Mouse (Mus musculus): ENCODE results near the gene Tspan31. TPM values are rescaled to one million over a fixed set of nuclear protein-coding genes. Genes with fewer than 3 reads are reported as not detected.

Gene Tspan31
- total and polyA plus RNA-seq, 3 experiments, result 79.9 to 148 (median 85.9) TPM

DNA sequence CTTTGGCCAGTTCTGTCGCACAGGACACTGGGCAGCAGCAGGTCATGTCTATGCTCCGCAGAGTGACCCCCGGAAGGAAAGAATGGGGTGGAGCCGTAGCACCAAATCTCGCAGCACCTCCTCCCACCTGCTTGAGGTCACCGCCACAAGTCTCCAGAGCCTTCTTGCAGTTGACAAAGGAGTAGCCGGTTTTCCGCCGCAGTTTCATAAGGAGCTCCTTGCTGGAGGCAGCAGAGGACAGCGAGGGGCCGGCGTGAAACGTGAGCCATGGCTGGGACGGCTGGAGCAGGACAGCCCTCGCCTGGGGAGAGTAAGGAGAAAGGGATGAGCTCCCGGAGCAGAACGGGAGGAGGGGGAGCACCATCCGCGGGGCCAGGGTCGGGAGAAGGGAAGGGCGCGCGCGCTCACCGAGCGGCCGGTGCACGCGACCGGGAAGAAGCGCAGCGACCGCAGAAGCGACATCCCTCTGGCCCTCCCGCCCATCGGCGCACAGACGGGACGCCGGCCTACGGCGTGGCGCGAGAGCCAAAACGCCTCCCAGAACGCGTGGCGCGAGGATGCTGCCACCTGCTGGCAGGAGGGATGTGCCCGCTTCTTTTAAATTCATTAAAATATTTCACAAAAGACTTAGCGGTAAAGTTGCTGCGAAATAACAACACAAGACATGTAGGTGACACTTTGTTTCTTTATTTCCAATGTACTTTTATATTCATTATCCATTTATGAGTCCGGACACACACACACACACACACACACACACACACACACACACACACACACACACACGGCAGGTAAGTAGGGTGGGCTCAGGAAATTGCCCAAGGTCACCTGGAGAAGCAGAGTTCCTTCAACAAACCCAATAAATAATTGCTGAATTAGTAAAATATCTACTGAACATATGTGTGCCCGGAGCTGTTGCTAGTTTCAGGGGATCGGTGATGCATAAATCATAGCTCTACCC, 39.4 kb downstream of the Tspan31 start, which contains the start of gene Tsfm (continued):
- TF ChIP-seq GABPA (IDR thresholded peaks at IDR 0.05; ENCODE audit: insufficient replicate concordance, low read depth, low read length), result peak; percentile 35; the same call in 1 of the 2 replicates
- TF ChIP-seq POLR2AphosphoS2 (IDR thresholded peaks at IDR 0.05; ENCODE audit: low read depth, low read length), result no peak; the same call in 1 of the 2 replicates
- TF ChIP-seq BHLHE40 (IDR thresholded peaks at IDR 0.05; ENCODE audit: low read depth, low read length), result peak; percentile 89
- peak; percentile 87 for TF ChIP-seq POLR2A (IDR thresholded peaks at IDR 0.05; ENCODE audit: low read depth, low read length)
- TF ChIP-seq RAD21 (IDR thresholded peaks at IDR 0.05; ENCODE audit: low read depth, low read length), result peak; percentile 61
- no peak for TF ChIP-seq EP300 (IDR thresholded peaks at IDR 0.05; ENCODE audit: low read length)
- TF ChIP-seq NELFE (IDR thresholded peaks at IDR 0.05; ENCODE audit: low read depth, low read length), result peak; percentile 71
- TF ChIP-seq ELF1 (IDR thresholded peaks at IDR 0.05; ENCODE audit: low read depth, low read length), result peak; percentile 79
- TF ChIP-seq ZC3H11A (IDR thresholded peaks at IDR 0.05; ENCODE audit: low read depth, low read length), result no peak
- no peak for TF ChIP-seq USF1 (IDR thresholded peaks at IDR 0.05; ENCODE audit: low read depth, low read length)
- TF ChIP-seq MAFK (IDR thresholded peaks at IDR 0.05; ENCODE audit: insufficient replicate concordance, low read length), result no peak
- no peak for TF ChIP-seq USF2 (conservative IDR thresholded peaks at IDR 0.05; ENCODE audit: low read depth, low read length)
- TF ChIP-seq CHD2 (IDR thresholded peaks at IDR 0.05; ENCODE audit: low read length), result peak; percentile 54; the same call in 1 of the 2 replicates

DNA sequence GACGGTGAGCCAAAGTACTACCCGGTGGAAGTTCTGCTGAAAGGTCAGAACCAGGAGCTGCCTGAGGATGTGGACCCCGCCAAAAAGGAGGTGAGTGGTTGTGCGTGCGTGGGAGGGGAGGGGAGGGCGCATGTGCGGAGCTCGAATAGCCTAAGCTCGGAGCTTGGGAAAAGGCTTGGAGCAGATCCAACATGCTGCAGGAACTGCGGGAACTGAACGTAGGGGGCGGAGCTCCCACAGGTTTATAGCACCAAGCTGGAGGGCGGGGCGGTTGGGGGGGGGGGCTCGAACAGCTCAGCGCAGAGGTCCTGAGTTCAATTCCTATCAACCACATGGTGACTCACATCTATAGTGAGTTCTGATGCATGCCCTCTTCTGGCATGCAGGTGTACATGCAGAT, 51.6 kb downstream of the Tspan31 start:
- Histone ChIP-seq H3K27me3 (replicated peaks) (no peaks in the 10 kb centered on the region), H3K9me3 (replicated peaks; ENCODE audit: low read length) (no peaks in the 10 kb centered on the region), H3K36me3 (replicated peaks in 1 of 2; ENCODE audit: control insufficient read depth in 1 of 2, insufficient read depth in 1 of 2, low read length in 1 of 2) (peaks cover 14 to 60% of the 10 kb centered on the region in 2 experiments), H3K4me2 (ENCODE audit: insufficient read depth, low read depth, poor library complexity, severe bottlenecking) (no peak overlapping the region), H3K9ac (ENCODE audit: insufficient read depth, low read depth) (no peak overlapping the region), H3K4me1 (ENCODE audit: control insufficient read depth in 1 of 2, insufficient read depth in 2 of 2) (no peaks in the 10 kb centered on the region), H3K79me2 (replicated peaks; ENCODE audit: control insufficient read depth, extremely low read depth, insufficient read depth, poor library complexity, severe bottlenecking) (no peaks in the 10 kb centered on the region), H3K27ac (ENCODE audit: insufficient read depth, low read depth) (no peak overlapping the region), H3K4me3 (replicated peaks in 1 of 3; ENCODE audit: low read depth in 2 of 3, low read length in 2 of 3, poor library complexity in 1 of 3) (no peak overlapping the region)
- dilution Hi-C loops (cut with MboI; ENCODE audit: extremely low pct_ligation_motif_present, extremely low pct_unique_long_range_greater_than_20kb, low sequenced_read_pairs), result no loop called here
- TF ChIP-seq CTCF (conservative IDR thresholded peaks at IDR 0.05 in 1 of 2, IDR thresholded peaks at IDR 0.05 in 1 of 2; ENCODE audit: low read depth in 2 of 2, low read length in 2 of 2), result 0 out of 4 replicates have a peak, but pooled peaks of 1 of the 2 experiments have one; percentile 9
- no peak for TF ChIP-seq JUN (IDR thresholded peaks at IDR 0.05; ENCODE audit: insufficient read depth, low read depth, low read length)
- no peak for TF ChIP-seq MAFK (IDR thresholded peaks at IDR 0.05; ENCODE audit: insufficient replicate concordance, low read length)
- DNase-seq (ENCODE audit: extremely low read depth), result no peak
- in situ Hi-C loops (cut with MboI; ENCODE audit: low pct_ligation_motif_present, low pct_unique_long_range_greater_than_20kb, low sequenced_read_pairs), result no loop called here

Other genes starting within 250 kb of the Tspan31 start
- gene Atp23, start 168.9 kb downstream of the Tspan31 start, total RNA-seq (2012; rRNA removed), result 16.7 and 19.8 TPM in 2 replicates
- gene Atp23, start 168.9 kb downstream of the Tspan31 start, total RNA-seq (2014; rRNA removed), result 15.4 and 17.2 TPM in 2 replicates
- 16.9 and 18.9 TPM in 2 replicates for gene Atp23, start 168.9 kb downstream of the Tspan31 start, polyA plus RNA-seq (2012; ENCODE audit: insufficient read length, low read depth)
- gene Ctdsp2, start 91.5 kb downstream of the Tspan31 start, total RNA-seq (2012; rRNA removed), result 13.2 and 20.2 TPM in 2 replicates
- gene Ctdsp2, start 91.5 kb downstream of the Tspan31 start, total RNA-seq (2014; rRNA removed), result 7.5 and 8.9 TPM in 2 replicates
- gene Ctdsp2, start 91.5 kb downstream of the Tspan31 start, polyA plus RNA-seq (2012; ENCODE audit: insufficient read length, low read depth), result 17.7 and 21.9 TPM in 2 replicates
- 2.1 and 2.7 TPM in 2 replicates for gene Avil, start 69.6 kb downstream of the Tspan31 start, total RNA-seq (2012; rRNA removed)
- gene Avil, start 69.6 kb downstream of the Tspan31 start, total RNA-seq (2014; rRNA removed), result 8.2 and 9.9 TPM in 2 replicates
- 18.8 and 20.0 TPM in 2 replicates for gene Avil, start 69.6 kb downstream of the Tspan31 start, polyA plus RNA-seq (2012; ENCODE audit: insufficient read length, low read depth)
- 72.0 and 78.0 TPM in 2 replicates for gene Tsfm, start 39.4 kb downstream of the Tspan31 start, total RNA-seq (2012; rRNA removed)
- 88.9 and 93.9 TPM in 2 replicates for gene Tsfm, start 39.4 kb downstream of the Tspan31 start, total RNA-seq (2014; rRNA removed)
- gene Tsfm, start 39.4 kb downstream of the Tspan31 start, polyA plus RNA-seq (2012; ENCODE audit: insufficient read length, low read depth), result 53.0 and 53.2 TPM in 2 replicates
- 28.4 and 32.7 TPM in 2 replicates for gene Mettl1, start 28.9 kb downstream of the Tspan31 start, total RNA-seq (2012; rRNA removed)
- gene Mettl1, start 28.9 kb downstream of the Tspan31 start, total RNA-seq (2014; rRNA removed), result 19.6 and 21.6 TPM in 2 replicates
- gene Mettl1, start 28.9 kb downstream of the Tspan31 start, polyA plus RNA-seq (2012; ENCODE audit: insufficient read length, low read depth), result 44.0 and 49.4 TPM in 2 replicates
- 0.76 and 0.98 TPM in 2 replicates for gene Eef1akmt3, start 28.8 kb downstream of the Tspan31 start, total RNA-seq (2012; rRNA removed)
- gene Eef1akmt3, start 28.8 kb downstream of the Tspan31 start, total RNA-seq (2014; rRNA removed), result 0.62 and 0.78 TPM in 2 replicates
- 1.1 and 1.2 TPM in 2 replicates for gene Eef1akmt3, start 28.8 kb downstream of the Tspan31 start, polyA plus RNA-seq (2012; ENCODE audit: insufficient read length, low read depth)
- gene Cyp27b1, start 22.0 kb downstream of the Tspan31 start, total RNA-seq (2012; rRNA removed), result 0.34 and 0.42 TPM in 2 replicates
- gene Cyp27b1, start 22.0 kb downstream of the Tspan31 start, total RNA-seq (2014; rRNA removed), result 0.32 TPM in 2 replicates
- 0.89 and 1.4 TPM in 2 replicates for gene Cyp27b1, start 22.0 kb downstream of the Tspan31 start, polyA plus RNA-seq (2012; ENCODE audit: insufficient read length, low read depth)
- 3.4 and 3.6 TPM in 2 replicates for gene March9, start 10.1 kb downstream of the Tspan31 start, total RNA-seq (2012; rRNA removed)
- 0.58 and 0.68 TPM in 2 replicates for gene March9, start 10.1 kb downstream of the Tspan31 start, total RNA-seq (2014; rRNA removed)
- 0.97 and 1.0 TPM in 2 replicates for gene March9, start 10.1 kb downstream of the Tspan31 start, polyA plus RNA-seq (2012; ENCODE audit: insufficient read length, low read depth)
- gene Cdk4, start 6.7 kb downstream of the Tspan31 start, total RNA-seq (2012; rRNA removed), result 257 and 304 TPM in 2 replicates
- 799 and 864 TPM in 2 replicates for gene Cdk4, start 6.7 kb downstream of the Tspan31 start, total RNA-seq (2014; rRNA removed)
- 839 and 921 TPM in 2 replicates for gene Cdk4, start 6.7 kb downstream of the Tspan31 start, polyA plus RNA-seq (2012; ENCODE audit: insufficient read length, low read depth)
- 43.5 and 46.0 TPM in 2 replicates for gene Agap2, start 5.0 kb upstream of the Tspan31 start, total RNA-seq (2012; rRNA removed)
- gene Agap2, start 5.0 kb upstream of the Tspan31 start, total RNA-seq (2014; rRNA removed), result 24.8 and 27.8 TPM in 2 replicates
- gene Agap2, start 5.0 kb upstream of the Tspan31 start, polyA plus RNA-seq (2012; ENCODE audit: insufficient read length, low read depth), result 26.1 and 27.8 TPM in 2 replicates
- gene Os9, start 50.9 kb upstream of the Tspan31 start, total RNA-seq (2012; rRNA removed), result 81.1 and 82.7 TPM in 2 replicates
- gene Os9, start 50.9 kb upstream of the Tspan31 start, total RNA-seq (2014; rRNA removed), result 41.0 and 42.8 TPM in 2 replicates
- 61.9 and 78.2 TPM in 2 replicates for gene Os9, start 50.9 kb upstream of the Tspan31 start, polyA plus RNA-seq (2012; ENCODE audit: insufficient read length, low read depth)
- gene B4galnt1, start 95.0 kb upstream of the Tspan31 start, total RNA-seq (2012; rRNA removed), result 15.5 and 17.5 TPM in 2 replicates
- 0.74 and 0.98 TPM in 2 replicates for gene B4galnt1, start 95.0 kb upstream of the Tspan31 start, total RNA-seq (2014; rRNA removed)
- 1.9 and 2.3 TPM in 2 replicates for gene B4galnt1, start 95.0 kb upstream of the Tspan31 start, polyA plus RNA-seq (2012; ENCODE audit: insufficient read length, low read depth)
- 1.2 and 1.7 TPM in 2 replicates for gene Slc26a10, start 110.4 kb upstream of the Tspan31 start, total RNA-seq (2012; rRNA removed)
- 0.05 TPM in 2 replicates for gene Slc26a10, start 110.4 kb upstream of the Tspan31 start, total RNA-seq (2014; rRNA removed)
- 0.16 and 0.44 TPM in 2 replicates for gene Slc26a10, start 110.4 kb upstream of the Tspan31 start, polyA plus RNA-seq (2012; ENCODE audit: insufficient read length, low read depth)
- gene Arhgef25, start 119.8 kb upstream of the Tspan31 start, total RNA-seq (2012; rRNA removed), result 8.6 and 8.7 TPM in 2 replicates
- gene Arhgef25, start 119.8 kb upstream of the Tspan31 start, total RNA-seq (2014; rRNA removed), result 3.3 and 4.0 TPM in 2 replicates
- gene Arhgef25, start 119.8 kb upstream of the Tspan31 start, polyA plus RNA-seq (2012; ENCODE audit: insufficient read length, low read depth), result 8.3 and 11.1 TPM in 2 replicates
- 26.9 and 27.6 TPM in 2 replicates for gene Dtx3, start 125.5 kb upstream of the Tspan31 start, total RNA-seq (2012; rRNA removed)
- gene Dtx3, start 125.5 kb upstream of the Tspan31 start, total RNA-seq (2014; rRNA removed), result 18.9 and 19.2 TPM in 2 replicates
- gene Dtx3, start 125.5 kb upstream of the Tspan31 start, polyA plus RNA-seq (2012; ENCODE audit: insufficient read length, low read depth), result 51.2 and 54.4 TPM in 2 replicates
- 22.7 TPM in 2 replicates for gene Pip4k2c, start 141.3 kb upstream of the Tspan31 start, total RNA-seq (2012; rRNA removed)
- gene Pip4k2c, start 141.3 kb upstream of the Tspan31 start, total RNA-seq (2014; rRNA removed), result 12.5 and 13.3 TPM in 2 replicates
- gene Pip4k2c, start 141.3 kb upstream of the Tspan31 start, polyA plus RNA-seq (2012; ENCODE audit: insufficient read length, low read depth), result 23.3 and 24.7 TPM in 2 replicates
- gene Kif5a, start 193.1 kb upstream of the Tspan31 start, total RNA-seq (2012; rRNA removed), result 1.3 and 2.1 TPM in 2 replicates
- not detected in 2 replicates for gene Kif5a, start 193.1 kb upstream of the Tspan31 start, total RNA-seq (2014; rRNA removed)
- 0.14 and 0.46 TPM in 2 replicates for gene Kif5a, start 193.1 kb upstream of the Tspan31 start, polyA plus RNA-seq (2012; ENCODE audit: insufficient read length, low read depth)
- gene Dctn2, start 196.1 kb upstream of the Tspan31 start, total RNA-seq (2012; rRNA removed), result 88.5 and 91.9 TPM in 2 replicates
- gene Dctn2, start 196.1 kb upstream of the Tspan31 start, total RNA-seq (2014; rRNA removed), result 66.3 and 67.3 TPM in 2 replicates
- 79.1 and 94.1 TPM in 2 replicates for gene Dctn2, start 196.1 kb upstream of the Tspan31 start, polyA plus RNA-seq (2012; ENCODE audit: insufficient read length, low read depth)
- gene Mbd6, start 218.8 kb upstream of the Tspan31 start, total RNA-seq (2012; rRNA removed), result 2.7 and 3.3 TPM in 2 replicates
- gene Mbd6, start 218.8 kb upstream of the Tspan31 start, total RNA-seq (2014; rRNA removed), result 0.51 and 0.74 TPM in 2 replicates
- gene Mbd6, start 218.8 kb upstream of the Tspan31 start, polyA plus RNA-seq (2012; ENCODE audit: insufficient read length, low read depth), result 16.5 and 17.7 TPM in 2 replicates
- gene Mars, start 241.5 kb upstream of the Tspan31 start, total RNA-seq (2012; rRNA removed), result 224 and 234 TPM in 2 replicates
- gene Mars, start 241.5 kb upstream of the Tspan31 start, total RNA-seq (2014; rRNA removed), result 110 and 143 TPM in 2 replicates
- 161 and 177 TPM in 2 replicates for gene Mars, start 241.5 kb upstream of the Tspan31 start, polyA plus RNA-seq (2012; ENCODE audit: insufficient read length, low read depth)

Data from CH12.LX (cell line).